In the genomic region with DNA sequence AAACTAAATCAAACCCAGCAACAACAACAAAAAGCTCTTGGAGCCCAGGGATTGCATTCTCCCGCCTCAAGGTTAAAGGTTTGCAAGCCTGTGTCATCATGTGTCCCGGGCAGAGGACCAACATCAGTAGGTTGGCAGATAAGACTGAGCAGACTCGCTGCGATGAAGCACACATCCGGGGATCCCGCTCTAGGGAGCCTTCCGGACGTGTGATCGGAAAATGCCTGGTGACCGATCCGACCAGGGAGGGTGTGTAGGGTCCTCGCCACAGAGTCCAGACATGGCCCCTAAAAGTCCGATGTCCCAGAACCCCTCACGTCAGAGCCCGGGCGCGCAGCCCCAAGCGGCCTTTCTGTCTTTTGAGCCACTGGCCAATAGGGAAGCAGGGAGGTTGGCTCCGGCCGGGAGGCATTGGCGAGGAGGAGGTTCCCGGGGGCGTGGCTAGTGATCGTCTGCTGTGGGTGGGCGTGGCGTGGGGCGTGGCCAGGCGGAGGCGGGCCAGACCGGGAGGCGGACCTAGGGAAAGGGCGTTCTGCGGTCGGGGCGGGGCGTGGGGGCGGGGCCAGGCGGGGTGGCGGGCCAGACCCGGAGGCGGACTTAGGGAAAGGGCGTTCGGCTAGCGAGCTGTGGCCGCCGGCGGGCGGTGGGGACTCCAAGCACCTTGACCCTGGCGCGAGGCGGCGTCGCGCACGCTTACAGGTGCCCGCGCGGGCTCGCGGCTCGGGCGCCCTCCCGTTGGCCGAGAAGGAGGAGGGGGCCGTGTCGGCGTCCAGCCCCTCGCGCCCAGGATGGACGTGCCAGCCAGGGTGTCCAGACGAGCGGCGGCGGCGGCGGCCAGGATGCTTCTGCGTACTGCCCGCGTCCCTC, we compare ENCODE assay signal across 8 mouse cellular contexts. TPM values are rescaled to one million over a fixed set of nuclear protein-coding genes. Genes with fewer than 3 reads are reported as not detected.
DNase-seq lines count a peak whose midpoint lies in the region; ATAC-seq and TF ChIP-seq lines count a peak whose summit lies in the region.

A gene (plus strand): TSS at position 582 of the 867 bp plus-strand sequence.

- no peaks in the 10 kb centered on the region for H3K27me3 ChIP-seq in heart, embryonic 12.5 days (replicated peaks)
- H3K27me3 ChIP-seq in kidney, postnatal 0 days (ENCODE audit: insufficient read depth, low read length): no peaks in the 10 kb centered on the region
- H3K27me3 ChIP-seq in liver, embryonic 11.5 days (replicated peaks; ENCODE audit: control insufficient read depth, insufficient read depth, low read length): no peaks in the 10 kb centered on the region
- no peaks in the 10 kb centered on the region for H3K27me3 ChIP-seq in stomach, embryonic 14.5 days (ENCODE audit: control insufficient read depth, insufficient read depth, low read length)

- no peaks in the 10 kb centered on the region for H3K36me3 ChIP-seq in heart, embryonic 12.5 days
- no peaks in the 10 kb centered on the region for H3K36me3 ChIP-seq in kidney, postnatal 0 days (ENCODE audit: insufficient read depth, low read length)
- no peaks in the 10 kb centered on the region for H3K36me3 ChIP-seq in liver, embryonic 11.5 days (ENCODE audit: control insufficient read depth, insufficient read depth, low read length)
- H3K36me3 ChIP-seq in stomach, embryonic 14.5 days (ENCODE audit: control insufficient read depth, insufficient read depth, low read length): no peaks in the 10 kb centered on the region

- DNase-seq in CD4-positive helper T cell, adult 2 months (ENCODE audit: low read depth, low spot score): peak; percentile 96
- peak; percentile 91 for DNase-seq in brain, embryonic 18.5 days (ENCODE audit: low read depth, low spot score)
- peak; percentile 99 for DNase-seq in kidney, postnatal 0 days (ENCODE audit: low spot score)
- peak; percentile 100 for DNase-seq in liver, embryonic 11.5 days (ENCODE audit: low spot score)
- DNase-seq in naive thymus-derived CD4-positive, alpha-beta T cell, adult 2 months (ENCODE audit: low read depth): peak; percentile 98

- H3K4me3 ChIP-seq in heart, embryonic 12.5 days: peak within 1 kb of the TSS; percentile 63
- peak within 1 kb of the TSS; percentile 57 for H3K4me3 ChIP-seq in kidney, postnatal 0 days (replicated peaks; ENCODE audit: low read depth, low read length)
- peak within 1 kb of the TSS; percentile 75 for H3K4me3 ChIP-seq in liver, embryonic 11.5 days (ENCODE audit: low read depth, low read length)
- H3K4me3 ChIP-seq in stomach, embryonic 14.5 days (ENCODE audit: low read depth, low read length): peak within 1 kb of the TSS; percentile 71

- WGBS in heart, embryonic 12.5 days: under 1% methylated on average over 73 of the region's 79 CpGs
- under 1% methylated on average over 70 of the region's 79 CpGs for WGBS in kidney, postnatal 0 days
- under 1% methylated on average over 67 of the region's 79 CpGs for WGBS in liver, embryonic 11.5 days
- 1% methylated on average over 77 of the region's 79 CpGs for WGBS in stomach, embryonic 14.5 days

- ATAC-seq in erythroid progenitor cell, adult 5-6 weeks (replicated peaks; ENCODE audit: low FRiP score, poor library complexity, severe bottlenecking): peak; percentile 87
- ATAC-seq in heart, embryonic 12.5 days (ENCODE audit: insufficient number of reproducible peaks, low FRiP score): peak; percentile 97
- peak; percentile 96 for ATAC-seq in kidney, postnatal 0 days (replicated peaks; ENCODE audit: low FRiP score, low read depth)
- peak; percentile 92 for ATAC-seq in liver, embryonic 11.5 days (replicated peaks; ENCODE audit: low FRiP score)
- peak; percentile 96 for ATAC-seq in stomach, embryonic 14.5 days (ENCODE audit: insufficient number of reproducible peaks, insufficient read depth, low FRiP score, low read depth)

- TF ChIP-seq CTCF in kidney, postnatal 0 days (IDR thresholded peaks at IDR 0.05; ENCODE audit: low read depth): 0 out of 2 replicates have a peak, but pooled peaks have one; percentile 1

- H3K27ac ChIP-seq in heart, embryonic 12.5 days (ENCODE audit: poor library complexity, severe bottlenecking): peak within 1 kb of the TSS; percentile 95
- peak within 1 kb of the TSS; percentile 77 for H3K27ac ChIP-seq in kidney, postnatal 0 days
- peak within 1 kb of the TSS; percentile 70 for H3K27ac ChIP-seq in liver, embryonic 11.5 days (ENCODE audit: low read depth, low read length)
- peak within 1 kb of the TSS; percentile 66 for H3K27ac ChIP-seq in stomach, embryonic 14.5 days (ENCODE audit: low read length)

- peak within 1 kb of the TSS; percentile 84 for H3K4me2 ChIP-seq in heart, embryonic 12.5 days
- peak within 1 kb of the TSS; percentile 90 for H3K4me2 ChIP-seq in kidney, postnatal 0 days (ENCODE audit: low read length)
- peak within 1 kb of the TSS; percentile 74 for H3K4me2 ChIP-seq in liver, embryonic 11.5 days
- H3K4me2 ChIP-seq in stomach, embryonic 14.5 days (replicated peaks; ENCODE audit: low read depth, low read length): peak within 1 kb of the TSS; percentile 57

- H3K9me3 ChIP-seq in heart, embryonic 12.5 days (replicated peaks): no peaks in the 10 kb centered on the region
- no peaks in the 10 kb centered on the region for H3K9me3 ChIP-seq in kidney, postnatal 0 days (replicated peaks; ENCODE audit: low read length)
- no peaks in the 10 kb centered on the region for H3K9me3 ChIP-seq in liver, embryonic 11.5 days (ENCODE audit: control insufficient read depth, low read length)
- H3K9me3 ChIP-seq in stomach, embryonic 14.5 days (ENCODE audit: control insufficient read depth, low read depth, low read length): no peaks in the 10 kb centered on the region

- H3K4me1 ChIP-seq in heart, embryonic 12.5 days (replicated peaks): peaks cover 23% of the 10 kb centered on the region
- H3K4me1 ChIP-seq in kidney, postnatal 0 days (replicated peaks; ENCODE audit: insufficient read depth, low read length): 0 out of 2 replicates have a peak, but pooled peaks cover 6% of the 10 kb centered on the region
- H3K4me1 ChIP-seq in liver, embryonic 11.5 days (replicated peaks; ENCODE audit: control insufficient read depth, insufficient read depth, low read length): peaks cover 24% of the 10 kb centered on the region
- H3K4me1 ChIP-seq in stomach, embryonic 14.5 days (ENCODE audit: control insufficient read depth, insufficient read depth, low read length): peaks cover 16% of the 10 kb centered on the region

- H3K9ac ChIP-seq in heart, embryonic 12.5 days: peak within 1 kb of the TSS; percentile 76
- peak within 1 kb of the TSS; percentile 73 for H3K9ac ChIP-seq in kidney, postnatal 0 days (ENCODE audit: low read depth, low read length)
- peak within 1 kb of the TSS; percentile 68 for H3K9ac ChIP-seq in liver, embryonic 11.5 days (ENCODE audit: low read depth, low read length)
- peak within 1 kb of the TSS; percentile 37 for H3K9ac ChIP-seq in stomach, embryonic 14.5 days (replicated peaks; ENCODE audit: low read depth, low read length)

RNA-seq across cellular contexts. Expression of the gene that starts here (rescaled TPM):
- total RNA-seq in erythroid progenitor cell, adult 5-6 weeks (2015; ENCODE audit: low replicate concordance): 16.2 and 21.8 TPM in 2 replicates
- total RNA-seq in erythroid progenitor cell, adult 5-6 weeks (2017; ENCODE audit: low replicate concordance): 1.6 and 5.4 TPM in 2 replicates
- 10.9 and 11.0 TPM in 2 replicates for polyA plus RNA-seq in heart, embryonic 12.5 days (2016; fragmentation: Nextera tagmentation; extraction: Ambion mirVana)
- 8.6 and 8.7 TPM in 2 replicates for polyA plus RNA-seq in kidney, postnatal 0 days (2015; fragmentation: Nextera tagmentation; extraction: Ambion mirVana)
- 26.6 and 31.0 TPM in 2 replicates for polyA plus RNA-seq in liver, embryonic 11.5 days (2014; fragmentation: Nextera tagmentation; extraction: Ambion mirVana)
- polyA plus RNA-seq in stomach, embryonic 14.5 days (2014; fragmentation: Nextera tagmentation; extraction: Ambion mirVana): 13.8 and 14.2 TPM in 2 replicates

Comparison
In these comparisons a context has a peak if more than half of its experiments do, and no peak if none do; other contexts are left out.
1. Peak in every context shown above with its lines: DNase-seq, ATAC-seq, H3K4me3 ChIP-seq and H3K27ac ChIP-seq.